Mouse (Mus musculus): Measurements from ENCODE around the gene Rnf224.

DNA sequence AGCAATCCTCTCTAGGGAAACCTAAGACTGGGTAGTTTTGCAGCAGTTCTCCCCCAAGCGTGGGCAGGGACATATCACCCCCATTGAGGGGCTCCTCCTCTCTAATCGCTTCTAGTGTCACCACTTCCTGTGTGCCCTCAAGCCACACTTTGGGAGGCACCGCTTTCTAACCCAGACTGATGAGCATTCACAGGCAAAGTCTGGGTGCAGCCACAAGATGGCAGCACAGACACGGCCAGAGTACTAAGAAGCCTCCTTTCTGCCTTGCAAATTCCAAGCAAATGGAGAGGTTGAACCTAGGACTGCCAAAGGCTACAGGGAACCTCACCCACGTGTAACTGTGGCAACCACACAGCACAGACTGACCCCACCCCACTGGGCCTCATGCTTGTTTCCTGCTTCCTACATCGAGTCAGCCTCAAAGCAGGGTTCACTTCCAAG, 43.2 kb downstream of the Rnf224 start:
- TF ChIP-seq GATA1 (IDR thresholded peaks at IDR 0.05; ENCODE audit: low read length) (no peak), TAL1 (IDR thresholded peaks at IDR 0.05; ENCODE audit: low read length) (no peak)

Measured in erythroblast, embryonic 14.5 days (primary cell).